Mouse (Mus musculus): Measurements from ENCODE around the gene Dpm3.
"Not testable (repeated sequence)": the region's sequence is repeated elsewhere in the genome, so short reads cannot be mapped to it uniquely, and the experiment has no call there.

Gene Dpm3

GRCm38 (mm10) chr3:89259076-89259475 lies at the start of gene Dpm3:
Dpm3 (plus strand) TSS chr3:89259358.
- DNase-seq (ENCODE audit: low spot score): no peak

DNA sequence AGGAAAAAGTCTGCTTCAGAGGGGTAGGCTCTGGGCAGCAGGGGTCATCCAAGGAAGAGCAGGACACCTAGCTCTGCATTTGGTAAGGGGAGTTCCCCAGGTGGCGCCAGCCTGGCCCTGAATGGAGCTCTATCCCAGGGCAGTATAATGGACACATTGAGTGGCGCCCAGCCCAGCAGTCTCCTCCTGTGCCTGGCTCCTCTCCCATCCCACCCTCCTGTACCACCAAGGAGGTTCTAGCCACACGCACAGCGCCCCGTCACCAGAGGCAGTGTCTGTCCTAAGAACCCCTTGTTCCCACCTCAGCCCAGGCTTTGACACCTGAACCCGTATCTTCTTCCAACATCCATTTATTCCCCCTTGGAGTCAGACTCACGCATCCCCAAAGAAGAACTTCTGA lies 49.4 kb upstream of the Dpm3 start:
- no peak for DNase-seq (ENCODE audit: low spot score)

GRCm38 (mm10) chr3:89210162-89210561 lies 49.0 kb upstream of the Dpm3 start:
- no peak for DNase-seq (ENCODE audit: low spot score)

GRCm38 (mm10) chr3:89210731-89211130 lies 48.4 kb upstream of the Dpm3 start:
- no peak for DNase-seq (ENCODE audit: low spot score)

GRCm38 (mm10) chr3:89213803-89214530 lies 45.2 kb upstream of the Dpm3 start:
- DNase-seq (ENCODE audit: low spot score): peak; percentile 93

DNA sequence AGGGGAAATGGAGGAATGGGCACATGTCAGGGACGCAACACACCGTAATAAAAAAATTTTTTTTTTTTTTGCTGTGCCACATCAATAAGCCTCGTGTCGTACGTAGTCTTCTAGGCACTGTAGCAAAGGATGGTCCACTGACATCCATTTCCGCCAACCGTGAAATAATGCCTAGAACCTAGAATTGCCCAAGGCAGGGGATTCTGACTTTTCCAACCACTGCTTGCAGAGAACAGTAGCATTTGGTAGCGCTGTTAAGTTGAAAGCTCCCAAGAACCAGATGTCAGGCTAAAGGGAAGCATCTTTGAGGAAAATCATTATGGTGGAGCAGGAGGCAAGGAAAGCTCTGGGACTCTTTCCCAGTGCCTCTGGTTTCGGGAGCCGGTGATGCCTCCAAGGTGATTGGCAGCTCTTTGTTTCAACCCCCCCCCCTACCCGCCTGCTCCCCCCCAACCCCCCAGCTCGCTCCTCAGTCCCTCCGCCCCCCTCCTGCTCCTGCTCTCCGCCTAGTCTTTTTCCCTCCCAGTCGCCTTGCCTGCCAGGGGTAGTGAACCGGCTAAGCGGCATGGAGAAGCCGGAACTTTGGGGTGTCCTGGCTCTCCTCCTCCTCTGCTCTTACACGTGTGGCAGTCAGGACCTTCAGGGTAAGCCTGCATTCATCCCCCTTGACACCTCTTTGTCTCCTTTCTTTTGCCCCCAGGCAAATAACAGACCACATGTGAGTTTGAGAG lies 44.3 kb upstream of the Dpm3 start, which contains the start of gene Thbs3:
Gene Thbs3 (plus strand): TSS at position 500 of the 731 bp plus-strand sequence.
- DNase-seq (ENCODE audit: low spot score): no peak

DNA sequence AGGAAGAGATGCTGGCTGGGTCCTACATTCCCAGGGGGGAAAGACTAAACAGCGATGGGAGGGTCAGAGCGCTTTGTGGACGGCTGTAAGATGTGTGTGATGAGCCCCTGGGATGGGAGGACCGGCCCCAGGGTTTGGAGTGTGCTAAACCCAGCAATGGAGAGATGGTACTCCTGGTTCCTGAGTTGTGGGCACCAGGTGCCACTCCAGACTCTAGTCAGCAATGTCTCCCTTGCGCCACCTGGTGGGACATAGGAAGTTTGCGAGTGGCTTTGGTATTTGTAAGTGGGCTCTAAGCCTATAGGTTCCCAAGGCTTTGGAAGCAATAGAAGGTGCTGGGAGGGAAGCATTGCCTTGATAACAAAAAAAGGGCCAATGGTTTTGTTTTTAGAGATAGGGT lies 43.3 kb upstream of the Dpm3 start:
- peak; percentile 86 for DNase-seq (ENCODE audit: low spot score)

- not testable (repeated sequence) for DNase-seq (ENCODE audit: low spot score)
These were observed 42.8 kb upstream of the Dpm3 start for GRCm38 (mm10) chr3:89216407-89216806.

- no peak for DNase-seq (ENCODE audit: low spot score)
These were observed 40.9 kb upstream of the Dpm3 start for GRCm38 (mm10) chr3:89218271-89218670.

DNA sequence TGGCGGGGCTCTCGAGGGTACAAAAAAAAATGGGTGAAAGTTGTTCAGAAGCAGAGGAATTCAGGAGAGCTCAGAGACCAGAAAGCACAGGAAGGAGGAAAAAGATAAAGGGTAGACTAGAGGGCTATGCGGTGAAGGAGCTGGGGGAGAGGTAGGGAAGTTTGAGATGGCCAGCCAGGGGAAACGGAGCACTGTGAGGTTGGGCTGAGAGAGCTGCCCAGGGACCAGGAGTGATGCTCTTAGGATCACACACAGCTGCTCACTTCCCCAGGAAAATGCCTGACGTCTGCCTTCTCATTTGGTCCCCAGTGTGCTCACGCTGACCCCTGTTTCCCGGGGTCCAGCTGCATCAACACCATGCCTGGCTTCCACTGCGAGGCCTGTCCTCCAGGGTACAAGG lies 39.6 kb upstream of the Dpm3 start:
- DNase-seq (ENCODE audit: low spot score): no peak

- no peak for DNase-seq (ENCODE audit: low spot score)
These were observed 38.0 kb upstream of the Dpm3 start for GRCm38 (mm10) chr3:89221167-89221566.

DNA sequence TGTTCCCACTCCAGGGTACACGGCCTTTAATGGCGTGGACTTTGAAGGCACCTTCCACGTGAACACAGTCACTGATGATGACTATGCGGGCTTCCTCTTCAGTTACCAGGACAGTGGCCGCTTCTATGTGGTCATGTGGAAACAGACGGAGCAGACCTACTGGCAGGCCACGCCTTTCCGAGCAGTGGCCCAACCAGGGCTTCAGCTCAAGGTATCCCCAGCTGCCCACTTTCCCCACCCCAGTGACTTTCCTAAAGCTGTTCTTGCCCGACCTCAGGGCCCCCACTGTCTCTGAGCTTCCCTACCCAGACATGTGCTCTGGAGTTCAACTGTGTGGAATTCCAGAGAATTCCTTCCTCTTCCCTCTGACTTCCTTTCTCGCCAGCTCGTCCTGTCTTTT lies 34.4 kb upstream of the Dpm3 start:
- DNase-seq (ENCODE audit: low spot score): no peak

DNA sequence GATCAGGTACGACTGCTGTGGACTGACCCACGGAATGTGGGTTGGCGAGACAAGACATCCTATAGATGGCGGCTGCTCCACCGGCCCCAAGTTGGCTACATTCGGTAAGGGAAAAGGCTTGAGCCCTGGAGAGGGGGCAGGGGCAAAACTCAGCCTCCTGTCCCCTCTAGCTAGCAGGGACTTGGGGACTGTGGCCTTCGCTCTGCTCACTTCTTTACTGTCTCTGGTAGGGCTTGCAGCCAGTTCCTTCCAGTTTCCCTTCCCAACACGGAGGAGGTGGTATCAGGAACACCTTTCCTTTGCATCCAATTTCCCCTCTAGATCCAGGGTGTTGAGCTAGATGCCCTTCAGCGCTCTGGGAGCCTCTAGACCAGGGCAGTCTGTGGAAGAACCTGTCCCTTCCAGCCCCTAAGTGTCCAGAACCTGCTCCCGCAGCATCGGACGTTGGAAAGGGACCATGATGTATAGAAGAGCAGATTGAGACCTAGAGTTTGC lies 33.8 kb upstream of the Dpm3 start:
- DNase-seq (ENCODE audit: low spot score): no peak

- no peak for DNase-seq (ENCODE audit: low spot score)
These were observed 33.2 kb upstream of the Dpm3 start for GRCm38 (mm10) chr3:89225918-89226317.

DNA sequence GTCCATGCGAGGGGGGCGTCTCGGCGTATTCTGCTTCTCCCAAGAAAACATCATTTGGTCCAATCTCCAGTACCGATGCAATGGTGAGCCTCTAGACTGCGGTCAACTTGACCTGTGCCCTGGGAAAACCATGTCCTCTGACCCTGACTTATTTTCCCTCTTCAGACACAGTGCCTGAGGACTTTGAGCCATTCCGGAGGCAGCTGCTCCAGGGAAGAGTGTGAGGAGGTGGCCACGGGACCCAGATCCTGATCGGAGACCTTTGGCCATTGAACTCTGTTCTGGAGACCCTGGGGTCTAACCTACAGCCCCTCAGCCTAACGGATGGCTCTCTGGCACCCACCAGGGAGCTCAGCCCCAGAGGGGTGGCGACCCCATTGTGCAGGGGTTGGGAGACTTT lies 32.8 kb upstream of the Dpm3 start:
- no peak for DNase-seq (ENCODE audit: low spot score)

- DNase-seq (ENCODE audit: low spot score): no peak
These were observed 32.3 kb upstream of the Dpm3 start, which contains the start of gene Mtx1 for GRCm38 (mm10) chr3:89226900-89227299. Mtx1 (minus strand) TSS chr3:89227088.

DNA sequence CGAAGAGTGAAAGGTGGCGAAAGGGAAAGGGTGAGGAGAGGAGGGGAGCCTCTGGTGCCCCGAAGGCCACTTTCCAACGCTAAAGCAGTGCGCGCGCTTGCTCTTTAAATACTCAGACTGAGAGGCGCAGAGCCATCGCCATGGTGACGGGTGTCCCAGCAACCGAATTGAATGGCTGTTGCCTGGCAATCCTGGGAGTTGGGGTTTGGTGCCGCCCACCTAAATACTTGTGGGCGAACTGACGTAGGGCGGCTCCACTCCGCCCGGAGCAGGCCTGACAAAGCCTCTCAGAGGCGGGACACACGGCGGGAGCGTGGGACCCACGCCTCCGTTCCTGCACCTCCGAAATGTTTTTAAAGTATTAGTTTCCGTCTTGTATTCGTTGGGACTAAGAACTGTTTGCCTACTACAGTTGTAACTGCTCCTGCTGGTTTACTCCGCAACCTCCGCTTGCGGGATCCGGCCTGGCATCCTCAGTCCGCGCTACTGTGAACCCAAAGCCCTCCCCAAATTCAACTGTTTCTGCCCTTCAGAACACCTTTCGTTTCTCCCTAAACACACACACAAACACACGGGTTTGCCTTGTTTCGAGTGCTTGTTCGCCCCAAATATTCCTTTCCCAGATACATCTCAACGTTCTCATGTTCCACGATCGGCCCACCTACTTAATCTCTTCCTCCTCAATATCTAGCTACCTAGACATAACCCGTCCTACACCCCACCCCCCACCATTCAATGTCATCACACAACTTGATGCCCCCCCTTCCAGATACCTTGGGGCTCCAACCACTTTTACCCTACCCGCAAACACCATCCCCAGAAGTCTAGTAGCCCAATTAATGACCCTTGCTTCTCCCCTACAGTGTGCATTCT lies 31.6 kb upstream of the Dpm3 start:
- DNase-seq (ENCODE audit: low spot score): peak; percentile 87

DNA sequence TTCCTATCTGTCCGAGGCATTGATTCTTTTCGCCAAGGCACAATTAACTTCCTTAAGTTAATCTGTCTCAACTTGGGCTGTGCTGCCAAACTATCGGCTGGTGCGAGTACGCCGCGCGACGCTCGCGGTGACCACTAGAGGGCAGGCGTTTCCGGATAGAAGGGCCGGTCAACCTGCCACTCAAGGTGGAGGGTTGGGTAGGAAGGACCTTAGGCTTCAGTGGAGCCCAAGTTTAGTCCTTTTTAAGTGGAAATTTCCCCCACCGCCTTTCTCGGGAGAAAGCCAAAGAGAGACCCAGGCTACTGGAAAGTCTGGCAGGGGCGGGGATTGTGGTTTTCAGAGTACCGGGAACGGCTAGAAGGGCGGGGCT lies 31.0 kb upstream of the Dpm3 start:
- DNase-seq (ENCODE audit: low spot score): peak; percentile 92

DNA sequence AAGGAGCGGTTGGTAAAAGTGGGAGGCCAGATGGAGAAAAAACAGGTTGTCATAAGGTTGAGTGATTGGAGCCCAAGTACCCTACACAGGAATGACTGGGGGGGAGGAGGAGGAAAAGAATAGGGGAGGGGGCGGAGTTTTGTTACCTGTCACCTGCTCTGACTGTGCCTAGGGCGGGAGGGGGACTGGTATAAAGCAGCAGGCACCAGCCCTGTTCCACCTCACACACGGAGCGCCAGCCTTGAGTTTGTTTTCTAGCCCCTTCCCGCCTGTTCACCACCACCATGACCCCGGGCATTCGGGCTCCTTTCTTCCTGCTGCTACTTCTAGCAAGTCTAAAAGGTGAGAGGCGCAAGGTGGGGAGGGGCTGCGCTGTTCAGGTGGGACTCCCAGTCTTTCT lies 30.3 kb upstream of the Dpm3 start, which contains the start of gene Muc1:
Gene Muc1 (plus strand): TSS at position 222 of the 400 bp plus-strand sequence.
- DNase-seq (ENCODE audit: low spot score): no peak

DNA sequence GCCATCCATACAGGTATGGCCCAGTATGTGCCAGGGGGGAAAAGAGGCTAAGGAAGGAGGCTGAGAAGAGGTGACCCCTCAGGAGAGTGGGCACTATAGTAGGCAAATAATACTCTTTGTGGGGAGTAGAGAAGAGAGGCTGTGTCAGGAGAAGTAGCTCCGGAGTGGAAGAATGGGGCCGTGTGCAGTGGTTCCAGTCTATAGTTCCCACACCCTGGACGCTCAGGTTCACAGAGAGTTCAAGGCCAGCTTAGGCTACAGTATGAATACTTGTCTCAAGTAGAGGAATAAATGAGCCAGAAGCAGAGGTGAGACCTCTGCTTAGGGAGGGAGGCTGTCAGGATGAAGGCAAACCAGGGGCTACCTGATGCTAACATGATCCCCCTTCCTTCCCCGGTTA lies 29.9 kb upstream of the Dpm3 start:
- no peak for DNase-seq (ENCODE audit: low spot score)

DNA sequence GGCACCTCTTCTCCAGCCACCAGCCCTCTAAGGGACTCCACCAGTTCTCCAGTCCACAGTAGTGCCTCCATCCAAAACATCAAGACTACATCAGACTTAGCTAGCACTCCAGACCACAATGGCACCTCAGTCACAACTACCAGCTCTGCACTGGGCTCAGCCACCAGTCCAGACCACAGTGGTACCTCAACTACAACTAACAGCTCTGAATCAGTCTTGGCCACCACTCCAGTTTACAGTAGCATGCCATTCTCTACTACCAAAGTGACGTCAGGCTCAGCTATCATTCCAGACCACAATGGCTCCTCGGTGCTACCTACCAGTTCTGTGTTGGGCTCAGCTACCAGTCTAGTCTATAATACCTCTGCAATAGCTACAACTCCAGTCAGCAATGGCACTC lies 28.6 kb upstream of the Dpm3 start:
- DNase-seq (ENCODE audit: low spot score): no peak

DNA sequence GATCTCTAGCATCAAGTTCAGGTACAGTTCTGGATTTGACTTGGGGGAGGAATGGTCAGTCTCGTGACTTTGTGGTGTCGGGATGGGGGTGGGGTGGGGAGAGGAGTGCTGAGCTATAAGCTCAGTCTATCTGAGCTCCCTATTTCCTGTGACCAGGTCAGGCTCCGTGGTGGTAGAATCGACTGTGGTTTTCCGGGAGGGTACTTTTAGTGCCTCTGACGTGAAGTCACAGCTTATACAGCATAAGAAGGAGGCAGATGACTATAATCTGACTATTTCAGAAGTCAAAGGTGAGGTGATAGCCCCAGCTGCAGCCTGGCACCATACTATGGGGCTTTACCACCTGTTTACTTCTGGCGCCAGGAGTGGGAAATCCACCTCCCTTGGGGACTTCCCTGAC lies 27.8 kb upstream of the Dpm3 start:
- no peak for DNase-seq (ENCODE audit: low spot score)

Data from urinary bladder, postnatal 14 days (tissue).